Mouse (Mus musculus) E14TG2a.4 (cell line): ENCODE measurements around the gene Nckipsd.

ENCODE experiments used
- H3K27me3 ChIP-seq: 2 replicates; pipeline ENCODE4 v1.6.1; 2014; ENCODE audit warnings: low read length, control low read depth; ENCODE audit not compliant: insufficient read depth
- H3K36me3 ChIP-seq: 2 replicates; pipeline ENCODE4 v1.6.1; 2014; ENCODE audit warnings: low read length, control low read depth; ENCODE audit not compliant: insufficient read depth
- H3K4me1 ChIP-seq: replicated peaks from 2 replicates; pipeline ENCODE4 v1.6.1; 2014; ENCODE audit warnings: low read depth, low read length, control low read depth
- H3K4me3 ChIP-seq: replicated peaks from 2 replicates; pipeline ENCODE4 v1.5.1; 2014; ENCODE audit warnings: mild to moderate bottlenecking, low read length
- H3K9me3 ChIP-seq: 2 replicates; pipeline ENCODE4 v1.6.1; 2014; ENCODE audit warnings: low read length, control low read depth
- CTCF ChIP-seq: conservative IDR thresholded peaks from 2 replicates; pipeline ENCODE4 v1.5.1; 2014; ENCODE audit warnings: low read length
- NANOG ChIP-seq: IDR thresholded peaks from 2 replicates; pipeline ENCODE4 v1.6.1; 2014; ENCODE audit warnings: borderline replicate concordance, low read length, mixed read lengths
- POU5F1 ChIP-seq: IDR thresholded peaks from 2 replicates; pipeline ENCODE4 v1.6.1; 2014; ENCODE audit warnings: low read length, borderline replicate concordance

Gene Nckipsd

GRCm38 (mm10) chr9:108807674-108808073, 494 bp upstream of the Nckipsd start:
- H3K27me3 ChIP-seq, result no peaks in the 10 kb centered on the region
- H3K9me3 ChIP-seq, result no peaks in the 10 kb centered on the region
- no peak for TF ChIP-seq CTCF
- no peak for TF ChIP-seq POU5F1
- no peak for TF ChIP-seq NANOG
- H3K36me3 ChIP-seq, result peaks cover 64% of the 10 kb centered on the region
- H3K4me1 ChIP-seq, result peaks cover 59% of the 10 kb centered on the region
- H3K4me3 ChIP-seq, result no peak overlapping the region

DNA sequence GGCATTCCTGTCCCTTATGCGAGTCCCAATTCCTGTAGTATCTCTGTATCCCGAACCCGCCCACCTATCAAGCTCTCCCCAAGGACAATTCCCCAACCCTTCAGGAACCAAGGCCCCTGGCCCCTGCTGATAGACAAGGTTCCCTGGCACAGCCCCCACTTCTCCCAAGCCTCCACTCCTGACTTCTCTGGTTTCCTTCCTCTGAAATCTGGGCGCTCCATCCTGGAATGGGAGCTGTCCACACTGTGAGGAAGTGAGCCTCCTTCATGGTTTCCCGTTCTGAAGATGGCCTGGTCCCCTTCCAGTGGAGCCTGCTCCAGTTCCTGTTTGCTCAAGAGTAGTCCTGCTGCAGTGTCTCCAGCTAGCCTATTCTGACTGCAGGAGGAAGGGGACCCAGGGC, 1.0 kb downstream of the Nckipsd start:
- Histone ChIP-seq H3K9me3 (no peaks in the 10 kb centered on the region), H3K4me1 (peaks cover 68% of the 10 kb centered on the region), H3K4me3 (peak overlapping the region; percentile 90), H3K36me3 (peaks cover 67% of the 10 kb centered on the region), H3K27me3 (no peaks in the 10 kb centered on the region)
- TF ChIP-seq NANOG, result no peak
- no peak for TF ChIP-seq POU5F1
- TF ChIP-seq CTCF, result no peak

- Histone ChIP-seq H3K36me3 (peaks cover 67% of the 10 kb centered on the region), H3K9me3 (no peaks in the 10 kb centered on the region), H3K4me1 (peaks cover 66% of the 10 kb centered on the region), H3K4me3 (no peak overlapping the region), H3K27me3 (no peaks in the 10 kb centered on the region)
- TF ChIP-seq NANOG (no peak), CTCF (no peak), POU5F1 (no peak)
These were observed 1.6 kb downstream of the Nckipsd start for GRCm38 (mm10) chr9:108809723-108810122.

DNA sequence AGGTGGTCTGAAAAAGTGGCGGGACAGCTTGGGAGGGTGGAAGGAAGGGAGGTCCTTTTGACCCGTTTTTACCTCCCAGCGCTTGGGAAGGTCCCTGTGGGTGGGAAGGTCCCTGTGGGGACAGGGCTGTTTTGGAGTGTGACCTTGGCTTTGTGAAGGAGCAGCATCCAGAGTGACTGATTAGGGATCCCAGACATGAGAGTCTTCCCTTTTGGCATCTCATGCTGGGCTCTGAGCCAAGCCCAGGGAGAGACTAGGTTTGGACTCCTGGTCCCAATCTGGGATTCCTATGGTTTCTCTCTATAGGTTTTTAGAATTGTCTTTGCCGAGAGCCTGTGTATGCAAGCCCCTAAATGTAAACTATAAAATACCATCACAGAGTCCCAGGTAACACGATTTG, 2.3 kb downstream of the Nckipsd start:
- no peaks in the 10 kb centered on the region for H3K9me3 ChIP-seq
- peaks cover 68% of the 10 kb centered on the region for H3K36me3 ChIP-seq
- peaks cover 66% of the 10 kb centered on the region for H3K4me1 ChIP-seq
- H3K27me3 ChIP-seq, result no peaks in the 10 kb centered on the region
- H3K4me3 ChIP-seq, result no peak overlapping the region
- no peak for TF ChIP-seq CTCF
- no peak for TF ChIP-seq POU5F1
- TF ChIP-seq NANOG, result no peak

- peaks cover 80% of the 10 kb centered on the region for H3K36me3 ChIP-seq
- H3K27me3 ChIP-seq, result no peaks in the 10 kb centered on the region
- no peaks in the 10 kb centered on the region for H3K9me3 ChIP-seq
- peak overlapping the region; percentile 48 for H3K4me3 ChIP-seq
- TF ChIP-seq POU5F1 (no peak), CTCF (no peak), NANOG (no peak)
- H3K4me1 ChIP-seq, result peaks cover 52% of the 10 kb centered on the region
These were observed 7.4 kb downstream of the Nckipsd start for GRCm38 (mm10) chr9:108815557-108815956.

GRCm38 (mm10) chr9:108819495-108819894, 11.3 kb downstream of the Nckipsd start:
- Histone ChIP-seq H3K4me1 (peaks cover 39% of the 10 kb centered on the region), H3K9me3 (no peaks in the 10 kb centered on the region), H3K27me3 (peaks cover 14% of the 10 kb centered on the region), H3K4me3 (no peak overlapping the region), H3K36me3 (peaks cover 42% of the 10 kb centered on the region)
- TF ChIP-seq CTCF, result peak; percentile 81
- TF ChIP-seq NANOG, result no peak
- no peak for TF ChIP-seq POU5F1

- Histone ChIP-seq H3K4me1 (peaks cover 34% of the 10 kb centered on the region), H3K4me3 (no peak overlapping the region), H3K9me3 (no peaks in the 10 kb centered on the region), H3K36me3 (peaks cover 36% of the 10 kb centered on the region), H3K27me3 (peaks cover 14% of the 10 kb centered on the region)
- TF ChIP-seq POU5F1, result no peak
- no peak for TF ChIP-seq CTCF
- no peak for TF ChIP-seq NANOG
These were observed 11.9 kb downstream of the Nckipsd start for GRCm38 (mm10) chr9:108820077-108820476.

- TF ChIP-seq NANOG (no peak), POU5F1 (no peak), CTCF (0 out of 2 replicates have a peak, but pooled peaks have one; percentile 2)
- no peaks in the 10 kb centered on the region for H3K9me3 ChIP-seq
- peaks cover 40% of the 10 kb centered on the region for H3K4me1 ChIP-seq
- peak overlapping the region; percentile 80 for H3K4me3 ChIP-seq
- H3K36me3 ChIP-seq, result peaks cover 12% of the 10 kb centered on the region
- peaks cover 42% of the 10 kb centered on the region for H3K27me3 ChIP-seq
These were observed 16.0 kb downstream of the Nckipsd start for GRCm38 (mm10) chr9:108824144-108824685.

GRCm38 (mm10) chr9:108824755-108825413, 16.7 kb downstream of the Nckipsd start:
- Histone ChIP-seq H3K4me1 (peaks cover 40% of the 10 kb centered on the region), H3K36me3 (peaks cover 18% of the 10 kb centered on the region), H3K27me3 (peaks cover 49% of the 10 kb centered on the region), H3K9me3 (no peaks in the 10 kb centered on the region), H3K4me3 (peak overlapping the region; percentile 80)
- no peak for TF ChIP-seq POU5F1
